Mouse (Mus musculus) left cerebral cortex, adult 11 months (tissue): Measurements from ENCODE around the gene Srsf6.
"Not testable (repeated sequence)": the region's sequence is repeated elsewhere in the genome, so short reads cannot be mapped to it uniquely, and the experiment has no call there.

Experiments used
- DNase-seq: peaks from one replicate; pipeline ENCODE4 v3.0.0; 2022; ENCODE audit warnings: low spot score

Gene Srsf6

DNA sequence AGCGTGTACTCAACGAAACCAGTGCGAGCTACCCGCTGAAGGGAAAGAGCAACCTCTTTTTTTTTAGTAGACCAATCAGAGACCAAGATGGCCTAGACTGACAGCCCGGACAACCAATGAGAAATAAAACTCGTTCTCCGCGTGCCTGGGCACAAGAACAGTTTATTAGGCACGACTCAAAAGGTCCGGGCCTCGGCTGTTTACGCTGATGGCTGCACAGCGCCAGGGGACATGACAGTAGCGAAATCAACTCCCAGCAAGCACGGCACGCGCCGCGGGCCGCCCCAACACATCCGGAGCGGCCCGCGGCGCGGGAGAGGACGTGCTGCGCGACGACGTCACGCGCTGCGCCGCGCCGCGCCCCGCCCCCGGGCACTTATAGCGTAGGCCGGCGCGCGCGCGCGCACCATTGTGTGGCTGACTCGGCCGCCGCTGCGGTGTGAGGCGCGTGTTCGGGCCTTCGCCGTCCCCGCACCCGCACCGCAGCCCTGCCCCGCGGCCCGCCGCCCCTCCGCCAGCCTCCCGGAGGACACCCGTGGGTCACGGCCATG, at the start of gene Srsf6:
Gene Srsf6 (plus strand): TSS at position 406 of the 551 bp plus-strand sequence.
- peak; percentile 84 for DNase-seq

DNA sequence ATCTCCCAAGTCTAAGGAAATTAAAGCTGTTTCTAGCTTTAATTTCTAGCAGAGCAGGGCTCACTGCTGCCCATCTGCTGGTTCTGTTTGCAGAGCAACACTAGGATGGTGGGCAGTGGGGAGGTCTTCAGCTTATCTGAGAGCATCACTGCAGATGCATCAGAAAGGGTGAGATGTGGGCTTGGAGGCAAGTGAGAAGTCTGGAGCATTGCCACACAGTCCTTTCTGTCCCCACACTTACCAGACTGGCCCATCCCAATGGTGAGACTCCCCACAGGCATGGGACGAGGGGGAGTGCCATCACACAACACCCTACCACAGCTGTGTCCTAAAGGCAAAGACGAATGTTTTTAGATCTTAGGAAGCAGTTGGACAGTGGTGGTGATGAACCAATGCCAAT, 47.2 kb upstream of the Srsf6 start:
- no peak for DNase-seq

DNA sequence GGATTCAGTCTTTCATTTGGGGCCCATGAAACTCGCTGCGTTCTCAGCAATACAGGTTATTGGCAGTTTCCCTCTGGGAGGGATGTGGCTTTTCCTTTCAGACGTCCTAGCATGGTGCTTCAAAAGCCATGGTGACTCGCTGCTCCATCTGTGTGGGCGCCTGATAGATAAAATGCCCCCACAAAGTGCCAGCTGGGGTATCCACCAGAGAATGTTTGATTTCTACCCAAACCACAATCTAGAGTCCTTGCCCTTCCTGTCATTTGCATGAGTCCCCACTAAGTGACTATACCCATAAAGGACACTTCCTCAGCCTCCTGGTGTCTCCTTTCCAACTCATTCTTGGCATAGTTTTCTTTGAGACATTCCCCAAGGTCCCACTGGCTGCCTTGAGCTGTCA, 44.2 kb upstream of the Srsf6 start:
- no peak for DNase-seq

DNA sequence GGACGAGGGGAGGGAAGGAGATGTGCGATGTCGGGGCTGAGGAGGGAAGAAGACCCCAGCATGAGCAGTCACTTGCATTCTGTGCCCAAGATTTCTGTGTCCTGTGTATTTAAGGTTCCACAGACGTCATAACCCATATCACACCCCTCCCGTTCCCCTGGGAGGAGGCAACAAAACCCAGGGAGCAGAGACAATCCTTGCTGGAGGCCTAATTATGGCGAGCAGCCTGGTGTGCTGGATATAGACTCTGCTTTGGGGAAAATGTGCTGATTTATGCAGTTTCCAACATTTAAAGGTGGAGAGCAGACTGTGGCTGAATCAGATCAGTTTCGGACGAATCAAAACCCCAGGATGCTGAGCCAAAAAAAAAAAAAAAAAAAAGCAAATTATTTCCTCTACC, 42.7 kb upstream of the Srsf6 start:
- peak; percentile 55 for DNase-seq

DNA sequence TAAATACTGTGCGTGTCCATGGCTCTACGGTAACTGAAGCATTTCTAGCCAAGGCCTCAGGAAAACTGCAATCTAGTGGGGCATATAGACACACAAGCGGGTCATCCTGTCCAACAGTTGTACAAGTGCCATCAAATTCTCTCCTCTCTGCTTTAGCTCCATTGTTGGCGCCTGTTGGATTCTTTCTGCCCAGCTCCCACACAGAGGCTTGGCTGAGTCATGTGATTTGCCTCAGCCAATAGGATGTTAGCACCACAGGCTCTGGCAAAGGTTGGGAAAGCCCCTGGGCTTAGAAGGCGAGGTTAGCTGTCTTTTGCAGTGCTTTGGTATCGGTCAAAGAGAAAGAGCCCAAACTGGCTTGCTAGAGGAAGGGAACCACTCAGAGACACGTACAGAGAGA, 42.1 kb upstream of the Srsf6 start:
- no peak for DNase-seq

DNA sequence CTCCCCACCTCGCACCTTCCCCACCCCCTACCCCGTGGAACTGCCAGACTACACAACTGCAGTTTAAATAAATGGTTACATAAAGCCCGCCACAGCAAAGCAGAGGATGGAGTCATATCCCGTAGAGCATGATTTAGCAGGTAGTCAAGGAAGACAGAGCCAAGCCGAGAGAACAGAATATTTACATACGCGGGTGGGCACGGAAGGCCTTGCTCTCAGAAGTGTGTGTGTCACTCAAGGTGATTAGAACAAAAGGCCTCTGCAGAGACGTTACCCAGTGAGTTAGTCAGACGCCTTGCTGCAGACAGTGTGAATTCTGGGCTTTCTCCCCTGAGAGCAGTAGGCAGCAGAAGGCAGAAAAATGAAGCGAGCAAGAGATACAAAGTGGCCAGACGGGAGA, 41.6 kb upstream of the Srsf6 start:
- DNase-seq, result no peak

DNA sequence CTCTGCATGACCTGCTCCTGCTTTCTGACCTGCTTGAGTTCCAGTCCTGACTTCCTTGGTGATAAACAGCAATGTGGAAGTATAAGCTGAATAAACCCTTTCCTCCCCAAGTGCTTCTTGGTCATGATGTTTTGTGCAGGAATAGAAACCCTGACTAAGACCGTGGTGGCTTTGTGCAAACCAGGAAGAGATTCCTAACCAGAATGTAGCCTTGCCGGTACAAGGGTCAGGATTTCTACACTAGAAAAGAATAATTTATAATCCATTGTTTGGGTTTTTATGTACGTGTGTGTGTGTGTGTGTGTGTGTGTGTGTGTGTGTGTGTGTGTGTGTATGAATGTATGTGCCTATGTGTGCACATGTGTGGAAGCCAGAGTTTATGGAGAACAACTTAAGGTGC, 38.3 kb upstream of the Srsf6 start:
- DNase-seq, result not testable (repeated sequence)

DNA sequence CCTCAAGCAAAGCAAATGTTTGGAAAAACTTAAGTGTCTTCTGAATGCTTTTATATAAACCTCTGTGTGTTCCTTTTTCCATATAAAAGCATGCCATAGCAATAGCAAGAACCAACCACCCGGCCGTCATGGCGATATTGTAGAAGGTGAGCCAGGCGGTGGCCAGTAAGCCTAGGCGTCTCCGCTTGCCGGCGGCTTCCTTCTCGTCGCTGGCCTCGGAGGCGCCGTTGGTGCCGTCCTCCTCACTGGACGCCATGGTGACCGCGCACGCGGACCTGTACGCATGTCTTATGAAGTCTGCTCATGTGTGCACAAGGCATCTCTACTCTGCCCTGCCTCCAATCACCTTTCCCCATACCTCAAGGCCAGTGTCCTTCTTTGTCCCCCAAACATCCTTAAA, 32.1 kb upstream of the Srsf6 start:
- not testable (repeated sequence) for DNase-seq

DNA sequence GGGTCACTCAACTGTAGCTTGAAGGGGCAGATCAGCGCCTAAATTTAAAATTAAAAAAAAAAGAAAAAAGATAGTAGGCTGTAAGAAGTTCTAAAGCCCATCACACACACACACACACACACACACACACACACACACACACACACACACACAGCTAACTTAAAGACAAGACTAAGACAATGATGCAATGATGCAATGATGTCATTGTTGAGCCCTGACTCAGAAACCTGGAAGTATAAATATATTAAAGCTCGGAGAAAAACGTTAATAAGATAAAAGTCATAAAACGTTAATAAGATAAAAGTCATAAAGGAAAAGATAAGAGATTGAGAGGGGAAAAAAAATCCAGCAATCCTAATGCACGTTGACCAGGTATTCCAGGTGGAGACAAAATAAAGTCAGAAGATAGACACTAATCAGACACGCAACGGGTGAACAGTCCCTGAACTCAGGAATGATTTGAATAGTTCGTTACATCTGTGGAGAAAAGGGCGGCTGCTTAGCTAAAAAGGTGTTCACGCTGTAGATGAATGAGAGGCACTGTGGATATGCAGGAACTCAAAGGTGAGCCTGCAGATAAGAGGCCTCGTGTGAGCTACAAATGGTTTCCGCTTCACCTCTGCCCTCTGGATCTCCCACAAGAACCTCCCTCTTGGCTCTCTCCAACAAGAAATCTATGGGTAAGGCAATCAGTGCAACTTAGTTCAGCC, 31.3 kb upstream of the Srsf6 start:
- no peak for DNase-seq

DNA sequence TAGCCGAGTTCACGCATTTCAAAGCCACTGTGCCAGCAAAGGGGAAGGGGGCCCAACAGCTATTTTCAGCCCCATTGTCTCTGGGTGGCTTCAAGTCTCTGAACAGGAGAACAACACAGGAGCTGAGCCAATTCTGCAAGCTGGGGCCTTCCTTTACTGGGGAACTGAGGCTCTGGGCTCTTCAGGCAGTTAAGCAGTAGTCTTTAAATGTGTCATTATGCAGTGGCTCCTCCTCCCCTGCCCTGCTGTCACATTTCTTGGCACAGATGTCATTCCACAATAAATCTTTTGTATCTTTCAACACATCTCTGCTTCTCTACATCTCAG, 30.8 kb upstream of the Srsf6 start:
- DNase-seq, result no peak

DNA sequence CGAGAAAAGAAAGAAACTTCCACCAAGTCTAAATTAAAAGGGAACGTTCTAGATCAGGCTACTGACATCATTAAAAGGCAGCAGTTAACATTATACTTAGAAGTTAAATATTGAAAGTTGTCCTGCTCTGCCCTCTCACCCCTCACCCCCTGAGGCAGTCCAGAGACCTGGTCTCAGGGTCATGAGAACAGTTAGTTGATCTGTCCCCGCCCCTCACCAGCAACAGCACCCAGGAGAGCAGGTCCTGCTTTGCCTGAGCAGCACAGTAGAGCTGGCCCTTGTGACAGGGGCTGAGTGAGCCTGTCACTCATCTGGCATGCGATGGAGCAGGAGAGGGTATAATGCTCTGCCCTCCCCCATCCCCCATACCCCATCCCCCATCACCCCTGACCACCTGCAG, 25.4 kb upstream of the Srsf6 start:
- DNase-seq, result no peak

DNA sequence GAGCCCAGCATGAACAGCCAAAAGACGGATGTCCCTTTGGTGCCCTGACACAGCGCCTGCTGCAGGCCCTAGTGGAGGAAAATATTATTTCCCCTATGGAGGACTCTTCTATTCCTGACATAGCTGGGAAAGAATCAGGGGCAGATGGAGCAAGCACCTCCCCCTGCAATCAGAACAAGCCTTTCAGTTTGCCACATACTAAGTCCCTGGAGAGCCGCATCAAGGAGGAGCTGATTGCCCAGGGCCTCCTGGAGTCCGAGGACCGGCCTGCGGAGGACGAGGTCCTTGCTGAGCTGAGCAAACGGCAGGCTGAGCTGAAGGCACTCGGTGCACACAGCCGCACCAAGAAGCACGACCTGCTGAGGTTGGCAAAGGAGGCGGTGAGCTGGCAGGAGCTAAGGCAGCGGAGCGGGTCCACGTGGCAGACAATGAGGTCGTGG, 23.3 kb upstream of the Srsf6 start:
- no peak for DNase-seq

DNA sequence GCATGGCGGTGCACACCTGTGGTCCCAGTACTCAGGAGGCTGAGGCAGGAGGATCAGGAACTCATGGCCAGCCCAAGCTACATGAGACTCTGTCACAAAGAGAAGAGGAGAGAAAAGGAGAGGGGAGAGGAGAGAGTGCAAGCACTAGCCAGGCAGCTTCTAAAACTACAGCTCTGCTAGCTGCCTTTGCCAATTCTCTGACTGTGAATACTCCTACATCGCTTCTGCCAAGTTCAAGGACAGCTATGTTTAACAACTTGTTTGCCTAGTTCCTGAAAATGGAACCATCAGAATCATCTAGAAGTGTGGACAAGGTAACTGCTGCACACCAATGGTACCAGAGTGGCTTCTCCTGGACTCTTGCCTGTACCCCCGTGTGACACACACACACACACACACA, 17.3 kb upstream of the Srsf6 start:
- DNase-seq, result no peak

DNA sequence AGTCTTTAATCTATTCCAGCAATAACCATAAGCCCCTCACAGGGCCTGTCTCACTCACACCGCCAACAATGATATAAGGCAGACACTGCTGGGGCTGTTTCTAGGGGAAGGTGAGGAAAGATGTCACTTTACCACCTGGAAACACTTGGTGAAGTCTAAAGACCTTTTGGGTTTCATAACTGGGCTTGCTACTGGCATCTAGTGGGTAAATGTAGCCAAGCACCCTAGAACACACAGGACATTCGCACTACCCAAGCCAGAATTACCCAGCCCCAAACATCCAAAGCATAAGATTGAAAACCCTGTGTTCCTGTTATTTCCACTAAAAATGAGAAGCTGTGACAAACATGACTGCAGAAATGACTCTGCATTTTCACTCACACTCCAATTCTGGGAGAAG, 16.8 kb upstream of the Srsf6 start:
- no peak for DNase-seq

DNA sequence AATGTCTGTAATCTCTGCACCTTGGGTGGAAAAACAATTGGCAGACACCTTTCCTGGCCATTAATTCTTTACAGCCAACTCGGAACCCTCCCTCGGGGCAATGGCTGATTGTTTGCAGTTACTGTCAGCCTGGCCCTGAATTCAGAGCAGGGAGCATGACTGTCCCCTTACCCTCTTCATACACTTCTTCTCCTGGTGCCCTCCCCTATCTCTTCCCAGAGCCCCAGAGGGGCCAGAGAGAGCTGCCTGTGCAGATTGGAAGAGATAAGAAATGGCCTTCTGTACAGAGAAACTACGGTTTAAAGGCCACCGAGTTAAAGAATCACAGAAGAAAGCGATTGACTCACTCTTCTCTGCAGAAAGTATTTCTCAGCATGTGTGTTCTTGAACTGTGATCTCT, 11.4 kb upstream of the Srsf6 start:
- DNase-seq, result no peak

DNA sequence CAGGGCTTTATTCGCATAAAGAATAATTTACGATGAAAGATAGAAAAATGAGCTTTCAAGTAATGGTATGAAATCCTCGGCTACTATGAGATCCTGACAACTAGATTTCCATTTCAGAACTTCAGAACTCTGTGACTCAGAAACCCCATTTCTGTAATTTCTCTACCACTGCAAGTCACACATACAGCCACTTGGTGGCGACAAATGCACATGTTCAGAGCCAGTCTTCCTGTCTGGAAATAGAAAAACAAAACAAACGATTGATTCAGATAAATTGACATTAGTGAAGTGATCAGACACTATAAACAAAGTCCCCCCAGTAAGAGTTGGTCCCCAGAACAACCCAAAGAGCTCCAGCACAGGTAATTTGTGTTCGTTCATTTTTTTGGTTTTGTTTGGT, 9.1 kb upstream of the Srsf6 start:
- DNase-seq, result no peak

DNA sequence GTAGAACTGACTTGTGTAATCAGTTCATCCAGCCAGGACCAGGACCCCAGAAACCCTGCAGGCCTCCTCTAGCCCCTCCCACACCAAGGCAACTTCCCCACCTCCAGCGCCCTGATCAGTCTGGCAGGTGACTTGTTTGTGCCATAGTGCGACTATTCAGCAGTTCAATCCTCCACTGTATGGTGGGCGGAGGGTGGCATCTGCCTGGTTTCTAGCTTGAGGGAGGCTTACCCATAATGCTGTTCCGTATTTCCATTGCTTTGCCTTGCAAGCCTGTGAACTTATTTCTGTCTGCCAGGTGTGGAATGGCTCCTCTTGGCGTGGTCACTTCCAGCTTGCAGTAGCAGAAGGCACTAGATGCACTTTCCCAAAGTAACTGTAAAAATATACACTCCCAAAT, 8.5 kb upstream of the Srsf6 start:
- no peak for DNase-seq

DNA sequence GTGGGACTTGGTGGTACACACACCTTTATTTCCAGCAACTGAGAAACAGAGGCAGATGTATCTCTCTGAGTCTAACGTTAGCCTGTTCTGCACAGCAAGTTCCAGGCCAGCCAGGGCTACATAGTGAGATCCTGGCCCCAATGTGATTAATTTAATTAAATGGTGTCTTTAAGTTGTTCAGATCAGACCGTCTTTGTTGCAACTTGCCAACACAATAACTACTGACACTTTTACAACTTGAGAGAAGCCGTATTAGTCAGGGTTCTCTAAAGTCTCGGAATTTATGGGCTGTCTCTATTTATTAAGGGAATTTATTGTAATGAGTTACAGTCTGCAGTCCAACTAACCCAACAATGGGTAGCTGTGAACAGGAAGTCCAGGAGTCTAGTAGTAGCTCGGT, 7.2 kb upstream of the Srsf6 start:
- no peak for DNase-seq

DNA sequence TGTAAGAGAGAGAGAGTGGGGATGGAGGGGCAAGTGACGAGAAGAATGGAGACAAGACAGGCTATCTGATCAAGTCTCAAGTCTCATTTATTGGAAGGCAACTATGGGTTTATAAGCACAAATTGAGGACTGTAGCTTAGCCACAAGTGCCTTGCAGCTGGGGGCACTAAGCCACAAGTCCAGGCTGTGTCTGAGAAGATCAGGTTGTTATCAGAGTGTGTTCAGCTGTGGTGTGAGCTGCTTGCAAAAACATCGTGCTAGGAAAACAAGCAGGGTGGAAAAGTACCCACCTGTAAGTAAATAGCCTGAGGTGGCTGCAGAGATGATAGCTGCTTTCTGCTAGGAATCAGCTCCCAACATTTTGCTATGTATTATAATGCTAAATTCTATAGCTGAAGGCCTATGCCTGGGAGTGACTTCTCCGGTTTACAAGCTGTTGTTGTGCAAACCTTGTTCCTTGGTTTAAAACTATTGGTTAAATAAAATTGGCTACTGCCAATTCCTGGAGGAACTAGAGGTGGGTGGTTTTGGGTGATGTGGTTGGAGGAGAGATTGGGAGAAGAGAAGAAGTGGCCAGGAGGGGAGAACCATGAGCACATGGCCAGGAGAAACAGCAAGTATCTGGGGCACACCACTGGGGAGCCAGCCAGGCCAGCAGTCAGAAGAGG, 3.3 kb upstream of the Srsf6 start:
- no peak for DNase-seq

DNA sequence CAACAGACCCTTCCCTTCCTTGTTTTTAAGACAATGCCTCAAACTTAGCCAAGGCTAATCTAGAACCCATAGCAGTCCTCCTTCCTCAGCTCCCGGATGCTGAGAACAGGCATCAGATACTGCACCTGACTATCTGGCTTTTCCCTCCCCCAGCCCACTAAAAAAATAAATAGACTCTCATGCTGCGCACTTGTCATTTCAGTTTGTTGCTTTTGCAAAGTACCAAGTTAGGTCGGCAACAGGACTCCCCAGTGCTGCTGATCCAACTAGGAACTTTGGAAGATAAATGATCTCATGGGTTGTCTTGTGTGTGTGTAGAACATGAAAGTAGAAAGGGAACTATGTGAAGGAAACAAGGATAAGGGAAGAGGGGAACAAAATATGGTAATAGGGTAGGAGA, 1.6 kb upstream of the Srsf6 start:
- no peak for DNase-seq

DNA sequence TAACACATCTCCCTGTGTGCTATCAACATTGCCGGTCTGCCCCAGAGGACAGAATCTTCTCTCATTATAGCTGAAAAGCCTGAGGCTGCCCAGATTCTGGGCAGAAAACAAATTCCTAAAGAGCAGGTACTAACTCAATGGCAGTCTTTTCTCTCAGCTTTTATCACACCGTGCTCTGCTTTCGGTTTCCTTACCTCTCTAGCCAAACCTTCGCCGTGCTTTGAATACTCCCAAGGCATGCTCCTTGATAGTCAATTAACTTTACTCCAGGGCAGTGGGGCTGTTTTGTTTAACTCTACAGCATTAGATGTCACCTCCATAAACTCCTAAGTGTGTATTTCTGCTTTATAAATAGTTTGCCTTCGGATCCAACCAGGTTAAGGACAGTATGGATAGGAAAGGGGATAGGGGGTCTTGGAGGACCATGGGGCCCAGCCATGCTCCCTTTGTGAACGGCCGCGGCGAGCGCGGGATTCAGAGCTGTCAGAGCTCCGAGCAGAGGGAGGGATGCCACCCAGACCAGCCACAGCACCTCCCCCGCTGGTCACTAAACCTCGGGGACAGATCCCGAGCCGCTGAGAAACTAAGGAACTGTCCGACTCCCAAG, 709 bp upstream of the Srsf6 start:
- DNase-seq, result no peak

DNA sequence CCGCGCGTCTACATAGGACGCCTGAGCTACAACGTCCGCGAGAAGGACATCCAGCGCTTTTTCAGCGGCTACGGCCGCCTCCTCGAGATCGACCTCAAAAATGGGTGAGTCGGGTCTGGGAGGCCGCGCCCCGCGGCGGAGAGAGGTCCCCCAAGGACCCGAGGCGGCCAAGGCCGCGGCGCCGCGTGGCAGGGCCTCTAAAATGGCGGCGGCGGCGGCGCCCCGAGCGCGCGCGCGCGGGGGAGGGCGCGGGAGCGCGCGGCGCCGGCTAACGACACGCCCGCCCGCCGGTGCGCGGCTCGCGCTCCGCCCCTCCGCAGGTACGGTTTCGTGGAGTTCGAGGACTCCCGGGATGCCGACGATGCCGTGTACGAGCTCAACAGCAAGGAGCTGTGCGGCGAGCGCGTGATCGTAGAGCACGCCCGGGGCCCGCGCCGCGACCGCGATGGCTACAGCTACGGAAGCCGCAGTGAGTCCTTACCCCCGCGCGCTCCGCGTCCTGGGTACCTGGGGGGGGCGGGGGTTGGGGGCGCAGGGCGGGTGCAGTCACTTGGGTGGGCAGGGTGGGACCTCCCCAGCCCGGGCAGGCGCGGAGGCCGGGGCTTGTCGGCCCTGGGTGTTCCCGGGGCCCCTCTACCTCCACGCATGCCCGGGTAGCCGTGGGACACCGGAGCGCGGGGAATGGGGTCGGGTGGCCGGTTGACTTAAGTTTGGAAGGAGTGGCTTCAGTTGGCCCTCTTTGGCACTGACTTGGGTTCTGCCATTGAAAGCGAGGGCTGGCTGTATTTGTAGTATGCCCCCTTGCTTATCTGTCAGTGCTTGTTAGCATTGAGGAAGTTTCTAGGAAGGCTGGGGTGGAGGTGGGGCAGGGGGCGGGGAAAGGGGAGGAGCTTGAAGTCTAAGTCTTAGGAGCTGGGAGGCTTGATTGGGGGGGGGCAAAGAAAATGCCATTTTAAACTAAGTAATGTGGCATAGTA, 634 bp downstream of the Srsf6 start:
- no peak for DNase-seq
